14 mouse cellular contexts compared by ENCODE assay signal in the genomic region with DNA sequence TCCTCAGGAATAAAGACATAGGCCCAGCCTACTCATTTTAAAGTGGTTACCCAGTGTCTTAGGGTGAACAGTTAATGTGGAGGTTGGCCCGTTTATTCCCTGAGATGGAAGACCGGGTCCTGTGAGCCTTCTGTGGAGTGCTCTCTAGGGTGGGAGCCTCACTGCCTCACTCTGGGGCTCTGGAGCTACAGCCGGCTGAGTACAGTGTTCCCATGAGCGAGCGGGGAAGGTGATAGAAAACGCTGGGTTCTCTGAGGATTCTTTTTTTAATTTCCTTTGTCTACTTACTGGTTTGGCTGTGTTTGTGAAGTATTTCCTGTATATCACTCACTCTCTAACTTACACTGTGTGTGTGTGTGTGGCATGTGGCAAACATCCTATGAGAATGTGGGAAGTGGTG.
"Had no signal": no experiment of that assay in that cellular context is flagged by ENCODE, and none has a peak within 500 bp of the region (broad histone marks: within the 10 kb centered on the region; RNA-seq: fewer than 3 reads in every experiment).

No protein-coding gene starts in this region.

- H3K9me3 ChIP-seq: limb, embryonic 12.5 days; liver, embryonic 13.5 days; megakaryocyte, embryonic 14.5 days; midbrain, embryonic 15.5 days; neural tube, embryonic 12.5 days had no signal

- H3K27me3 ChIP-seq: limb, embryonic 12.5 days; liver, embryonic 13.5 days; megakaryocyte, embryonic 14.5 days; midbrain, embryonic 15.5 days; neural tube, embryonic 12.5 days had no signal

- H3K4me1 ChIP-seq: limb, embryonic 12.5 days; liver, embryonic 13.5 days; midbrain, embryonic 15.5 days; neural tube, embryonic 12.5 days had no signal

- ATAC-seq: liver, postnatal 0 days; midbrain, embryonic 15.5 days had no signal

- H3K27ac ChIP-seq: layer of hippocampus, adult 2 months; limb, embryonic 12.5 days; liver, embryonic 13.5 days; macrophage; midbrain, embryonic 15.5 days; neural tube, embryonic 12.5 days; stomach, postnatal 0 days had no signal

- H3K4me2 ChIP-seq: limb, embryonic 12.5 days; liver, embryonic 13.5 days; midbrain, embryonic 11.5 days; midbrain, embryonic 15.5 days; neural tube, embryonic 12.5 days had no signal

- H3K4me3 ChIP-seq: layer of hippocampus, adult 2 months; limb, embryonic 12.5 days; liver, embryonic 13.5 days; megakaryocyte, embryonic 14.5 days; midbrain, embryonic 15.5 days; neural tube, embryonic 12.5 days had no signal

- H3K9ac ChIP-seq: limb, embryonic 12.5 days; liver, embryonic 13.5 days; liver, postnatal 0 days; midbrain, embryonic 15.5 days; neural tube, embryonic 12.5 days had no signal

- DNase-seq: kidney, postnatal 10 days; kidney, postnatal 4 days; liver; liver, embryonic 13.5 days; liver, postnatal 0 days; thymus, postnatal 4 days had no signal
